Mouse (Mus musculus) thymus, postnatal 14 days (tissue): Measurements from ENCODE around the gene Ttn.

Source experiments
- DNase-seq: peaks from one replicate; pipeline ENCODE4 v3.0.0; 2021

Ttn gene

DNA sequence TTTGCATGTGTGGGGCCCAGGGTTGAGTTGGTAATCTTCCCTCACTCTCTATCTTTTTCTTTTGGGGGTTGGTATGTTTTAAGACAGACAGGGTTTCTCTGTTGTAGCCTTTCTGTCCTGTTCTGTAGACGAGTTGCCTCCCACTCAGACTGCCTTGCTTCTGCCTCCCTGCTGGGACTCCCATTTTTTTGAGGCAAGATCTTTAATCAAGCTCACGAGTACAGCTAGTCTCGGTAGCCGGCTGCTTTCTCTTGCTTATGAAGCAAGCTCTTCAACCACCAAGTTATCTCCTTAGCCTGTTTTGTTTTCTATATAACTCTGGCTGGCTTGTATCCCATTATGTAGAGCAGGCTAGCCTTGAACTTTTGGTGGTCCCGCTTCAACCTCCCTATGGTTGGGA lies 288.6 kb downstream of the Ttn start:
- no peak for DNase-seq

DNA sequence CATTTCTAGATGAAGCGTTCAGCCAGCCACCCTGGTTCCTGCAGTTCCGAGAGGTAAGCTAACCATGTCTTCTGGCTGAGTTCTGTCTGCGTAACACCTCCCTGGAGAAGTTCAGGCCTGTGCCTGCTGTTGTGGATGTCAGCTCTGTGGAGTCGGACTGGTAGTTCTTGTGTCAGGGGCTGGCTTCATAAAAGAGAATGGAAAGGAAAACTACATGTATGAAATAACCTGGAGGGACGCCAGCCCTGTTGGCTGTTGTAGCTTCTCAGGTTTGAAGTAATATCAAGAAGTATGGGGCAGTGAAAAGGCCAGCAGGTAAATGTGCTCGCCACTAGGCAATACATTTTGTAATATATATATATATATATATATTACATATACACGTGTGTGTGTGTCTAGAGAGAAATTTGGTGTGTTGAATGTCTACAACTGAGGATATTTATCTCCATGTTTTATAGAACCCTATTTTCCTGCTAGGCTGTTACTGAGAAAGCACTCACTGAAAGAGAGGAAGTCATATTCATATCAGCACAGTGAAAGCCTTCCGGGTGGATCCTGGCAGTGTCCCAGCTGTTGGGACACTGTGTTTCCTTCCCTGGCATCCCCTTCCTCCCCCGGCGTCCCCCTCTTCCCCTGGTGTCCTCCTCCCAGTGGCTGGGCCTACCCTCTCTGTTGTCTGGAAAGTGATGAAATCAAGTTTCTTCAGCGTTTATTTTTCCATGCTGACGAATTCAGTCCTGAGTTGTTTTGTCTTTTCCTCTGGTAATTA lies 291.7 kb downstream of the Ttn start:
- DNase-seq, result no peak

DNA sequence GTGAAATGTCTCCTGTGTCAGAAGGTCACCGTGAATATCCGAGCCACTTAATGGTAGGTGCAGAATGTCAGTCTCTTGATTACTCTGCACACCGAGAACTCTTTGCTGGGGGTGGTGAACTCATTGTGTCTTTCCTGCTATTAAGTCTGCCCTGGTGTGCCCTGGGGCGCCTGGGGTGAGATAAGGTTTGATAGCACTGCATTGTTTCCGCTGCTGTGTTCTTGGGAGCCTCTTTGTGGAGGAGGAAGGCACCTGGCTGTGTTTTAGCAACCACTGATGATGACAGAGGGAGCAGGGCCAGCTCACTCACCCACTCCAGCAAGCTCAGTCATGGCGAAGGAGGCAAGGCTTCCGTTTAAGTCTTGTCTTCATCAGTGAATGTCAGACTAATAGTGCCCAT lies 294.2 kb downstream of the Ttn start:
- DNase-seq, result no peak

DNA sequence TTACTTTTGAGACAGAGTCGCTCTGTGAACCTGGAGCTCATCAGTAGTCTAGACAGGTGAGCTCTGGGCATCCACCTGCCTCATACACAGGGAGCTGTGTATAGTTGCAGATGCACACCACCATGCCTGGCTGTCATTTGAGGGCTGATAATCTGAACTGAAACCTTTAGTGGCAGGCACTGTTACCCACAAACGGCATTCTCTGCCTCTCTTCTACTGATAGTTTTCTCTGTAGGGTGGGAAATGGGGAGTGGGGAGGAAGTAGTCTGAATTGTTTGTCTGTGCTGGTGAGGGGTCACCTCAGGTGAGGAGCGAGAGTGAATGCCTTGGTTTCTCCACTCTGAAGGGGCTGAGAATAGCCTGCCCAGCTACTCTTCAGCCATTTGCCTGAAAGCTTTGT lies 294.7 kb downstream of the Ttn start:
- no peak for DNase-seq

DNA sequence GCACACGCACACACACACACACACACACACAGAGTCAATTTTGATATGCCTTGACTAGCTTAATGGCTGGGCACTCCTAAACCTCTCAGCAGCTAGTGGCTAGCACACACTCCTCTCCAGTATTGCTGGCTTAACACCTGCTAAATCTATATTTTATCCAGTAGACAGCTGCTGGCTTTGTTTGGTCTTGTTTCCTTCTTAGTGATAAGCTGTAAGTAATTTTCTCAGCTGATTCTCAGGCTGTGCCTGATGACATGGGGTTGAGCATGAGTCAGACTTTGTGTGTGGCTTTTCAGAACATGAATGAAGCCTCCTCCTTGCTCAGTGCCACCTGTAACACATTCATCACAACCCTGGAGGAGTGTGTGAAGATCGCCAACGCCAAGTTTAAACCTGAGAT lies 295.4 kb downstream of the Ttn start:
- DNase-seq, result no peak

DNA sequence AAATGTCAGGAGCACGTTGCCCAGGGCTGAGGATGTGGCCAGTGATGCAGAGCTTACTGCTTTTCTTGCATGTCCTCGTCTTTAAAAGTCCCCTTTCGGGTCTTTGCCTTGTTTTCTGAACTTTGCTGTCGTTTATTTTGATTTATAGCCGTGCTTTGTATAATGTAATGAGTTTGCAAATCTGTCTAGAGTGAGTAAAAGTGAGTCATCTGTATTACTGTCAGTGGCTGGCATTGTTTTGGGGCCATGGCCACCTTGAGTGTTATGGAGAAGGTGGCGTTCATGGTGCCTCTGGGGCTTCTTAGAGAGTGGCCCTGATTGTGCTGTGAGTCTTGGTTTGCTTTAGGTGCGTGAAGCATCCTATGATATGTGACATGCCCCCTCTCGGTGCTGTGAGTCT lies 300.0 kb downstream of the Ttn start:
- DNase-seq, result no peak

DNA sequence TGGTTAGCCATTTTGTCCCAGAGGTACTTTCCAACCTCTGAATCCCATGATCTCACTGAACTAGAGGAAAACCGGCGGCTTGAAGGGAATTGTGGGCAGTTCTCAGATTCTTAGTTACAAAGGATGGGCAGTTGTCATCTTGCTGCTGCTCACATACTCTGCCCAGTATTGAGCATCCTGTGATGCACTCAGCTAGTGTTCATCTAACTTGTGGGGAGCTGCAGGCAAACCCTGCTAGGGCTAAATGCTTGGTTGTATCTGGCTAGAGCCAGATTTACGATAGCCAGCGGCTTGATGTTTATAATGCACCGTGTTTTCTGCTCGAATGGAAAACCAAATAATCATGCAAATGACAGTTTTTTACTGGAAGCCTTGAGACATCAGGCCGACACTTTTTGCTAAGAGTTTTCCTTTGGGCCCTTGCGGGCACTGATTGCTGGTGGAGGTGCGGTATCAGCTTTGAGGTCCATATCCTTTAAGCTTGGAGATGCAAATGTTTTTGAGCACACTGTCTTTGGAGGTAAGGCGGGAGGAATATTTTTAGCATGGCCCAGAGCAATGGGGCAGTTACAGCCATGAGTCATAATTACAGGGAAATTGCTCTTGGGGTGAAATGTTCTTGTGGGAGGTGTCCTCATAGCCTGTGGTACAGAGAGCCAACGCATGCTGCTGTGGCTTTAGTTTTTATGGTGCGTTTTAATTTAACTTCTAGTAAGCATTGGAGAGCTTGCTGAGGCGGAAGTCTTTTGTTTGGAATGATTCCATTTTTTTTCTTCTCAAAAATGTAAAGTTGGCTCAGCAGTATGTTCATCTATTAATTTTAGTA lies 305.7 kb downstream of the Ttn start:
- DNase-seq, result no peak

DNA sequence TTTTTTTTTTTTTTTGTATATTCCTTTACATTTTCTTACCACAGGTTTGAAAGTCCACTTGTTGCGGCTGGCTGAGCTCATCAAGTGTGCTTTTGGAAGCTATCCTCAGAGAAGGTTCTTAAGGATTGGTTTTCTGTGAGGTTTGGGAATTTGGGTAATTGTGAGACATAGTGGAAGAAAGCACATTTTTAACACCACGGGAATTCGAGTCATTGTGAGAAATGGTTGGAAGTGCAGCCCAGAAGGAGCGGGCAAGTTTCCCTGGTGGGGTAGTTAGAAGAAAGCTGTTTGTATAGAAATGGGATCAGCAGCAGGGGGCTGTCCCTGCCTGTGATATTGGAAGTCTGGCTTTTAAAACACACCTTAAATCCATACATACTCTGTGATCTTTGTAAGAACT lies 306.4 kb downstream of the Ttn start:
- DNase-seq, result no peak

DNA sequence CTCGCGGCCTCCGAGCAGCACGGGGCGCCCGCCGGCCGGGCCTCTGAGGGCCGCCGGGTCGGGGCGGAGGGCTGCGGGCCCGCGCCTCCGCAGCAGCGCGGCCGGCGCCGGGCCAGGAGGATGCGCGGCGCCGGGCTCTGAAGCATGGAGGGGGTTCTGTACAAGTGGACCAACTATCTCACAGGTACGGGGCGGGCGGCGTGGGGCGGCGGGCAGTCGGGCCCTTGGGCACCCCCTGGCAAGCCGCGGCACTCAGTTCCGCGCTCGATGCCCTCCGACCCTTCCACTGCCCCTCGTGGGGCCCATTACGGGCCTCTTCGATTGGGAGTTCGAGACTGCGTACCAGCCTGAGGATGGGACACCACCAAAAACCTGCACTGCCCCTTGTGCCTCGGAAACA lies 306.9 kb downstream of the Ttn start:
- DNase-seq, result peak; percentile 42

DNA sequence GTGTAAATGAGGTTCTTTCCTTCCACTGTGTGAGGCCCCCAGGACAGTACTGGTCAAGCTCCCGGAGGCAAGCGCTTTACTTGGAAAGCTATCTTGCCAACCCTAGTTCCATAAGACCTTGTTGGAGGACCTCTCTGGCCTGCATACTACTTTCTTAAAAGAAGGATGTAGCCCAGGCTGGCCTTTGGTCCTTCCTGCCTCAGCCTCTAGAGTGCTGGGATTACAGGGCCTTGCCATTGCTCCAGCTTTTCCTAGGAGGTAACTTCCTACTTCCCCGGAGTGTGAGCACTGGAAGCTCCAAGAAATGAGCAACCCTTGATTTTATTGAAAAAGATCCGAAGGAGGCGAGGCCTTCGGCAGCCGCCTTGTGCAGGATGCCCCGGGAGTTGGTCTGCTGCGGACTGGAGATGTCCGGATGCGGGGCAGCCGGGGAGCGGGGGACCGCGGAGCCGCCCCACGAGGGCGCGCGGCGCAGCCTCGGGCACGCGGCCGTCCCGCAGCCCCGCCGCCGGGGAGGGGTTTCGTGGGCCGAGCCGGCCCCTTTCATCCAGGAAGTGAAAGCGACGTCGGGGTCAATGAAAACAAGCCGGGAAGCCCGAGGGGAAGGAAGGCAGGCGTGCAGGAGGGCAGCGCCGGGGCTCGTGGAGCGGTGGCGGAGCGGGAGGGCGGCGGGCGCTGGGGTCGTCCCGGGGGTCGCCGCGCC lies 307.5 kb downstream of the Ttn start, which contains the start of gene Plekha3:
Gene Plekha3, plus strand, starts transcription at position 557 of the 703 bp plus-strand sequence.
- DNase-seq, result peak; percentile 83

DNA sequence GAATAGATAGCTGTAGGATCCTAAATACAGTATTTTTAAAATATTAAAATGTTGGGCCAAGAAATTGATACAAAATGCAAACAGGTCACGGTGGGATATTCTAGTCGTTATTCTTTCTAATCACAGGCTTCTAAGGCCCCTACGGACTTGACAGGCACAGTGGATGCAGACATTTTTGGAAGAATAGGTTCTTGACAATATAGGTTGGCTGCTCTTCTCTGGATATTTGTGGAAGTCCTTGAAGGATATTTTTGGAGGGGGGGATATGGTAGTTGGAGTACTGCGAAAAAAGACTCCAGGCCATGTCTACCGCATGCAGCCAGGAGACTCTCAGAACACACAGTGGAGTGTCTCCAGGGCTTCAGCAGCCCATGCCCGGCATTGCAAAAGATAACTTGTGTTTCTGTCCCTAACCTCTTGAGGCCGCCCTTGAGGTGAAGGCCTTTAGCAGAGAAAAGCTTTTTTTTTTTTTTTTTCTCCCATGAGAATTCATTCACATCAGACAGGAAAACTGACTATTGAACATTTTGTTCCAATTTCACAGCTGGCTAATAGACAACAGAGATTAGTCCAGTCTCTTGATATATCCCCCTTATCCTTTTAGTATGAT lies 308.8 kb downstream of the Ttn start:
- peak; percentile 79 for DNase-seq

DNA sequence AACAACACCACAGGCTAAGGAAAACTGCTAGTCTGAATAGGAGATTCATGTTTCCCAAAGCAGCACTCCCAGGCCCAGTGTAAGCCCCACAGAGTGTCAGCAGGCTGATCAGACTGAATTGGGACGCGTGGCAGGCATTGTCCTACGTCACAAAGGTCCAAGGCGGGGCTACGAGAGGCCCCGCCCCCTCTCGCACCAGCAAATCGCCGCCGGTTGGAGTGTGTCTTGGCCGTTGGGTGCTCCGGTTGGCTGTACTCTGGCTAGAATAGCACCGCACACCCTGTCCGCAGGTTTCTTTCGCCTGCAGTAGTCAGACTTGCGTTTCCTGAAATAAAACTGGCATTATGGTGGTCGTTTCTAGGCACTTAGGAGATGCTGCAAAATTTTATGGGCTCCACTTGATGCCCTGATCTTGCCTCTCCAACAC lies 309.4 kb downstream of the Ttn start, which contains the start of gene Fkbp7:
Gene Fkbp7, minus strand, starts transcription at position 151 of the 427 bp plus-strand sequence.
- peak; percentile 91 for DNase-seq

DNA sequence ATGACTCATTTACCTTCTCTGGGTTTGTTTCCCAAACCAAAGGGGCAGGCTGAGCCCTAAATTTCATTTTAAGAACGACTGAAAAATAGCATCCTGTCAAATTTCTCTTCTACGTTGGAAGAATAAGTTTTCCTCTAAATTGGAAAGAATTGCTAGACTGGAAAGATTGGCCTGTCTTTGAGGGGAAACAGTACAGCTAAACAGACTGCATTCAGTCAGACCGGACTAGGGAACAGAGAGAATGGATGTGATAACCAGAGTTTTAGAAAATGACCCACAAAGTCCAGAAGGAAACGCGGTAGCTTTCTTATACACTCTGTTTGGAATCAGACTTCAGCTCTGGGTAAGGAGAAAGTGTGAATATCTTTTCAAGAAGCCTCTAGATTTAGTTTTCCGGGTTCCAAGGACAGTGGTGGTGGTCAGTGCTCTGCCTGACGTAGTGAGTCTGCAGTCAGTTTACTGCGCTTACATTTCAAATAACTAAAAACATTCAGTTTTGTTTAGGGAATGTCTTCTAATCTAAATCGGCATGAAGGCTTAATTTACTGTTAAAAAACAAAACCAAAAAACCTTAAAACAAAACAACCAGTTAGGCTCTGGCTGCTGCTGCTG lies 310.1 kb downstream of the Ttn start:
- DNase-seq, result no peak

DNA sequence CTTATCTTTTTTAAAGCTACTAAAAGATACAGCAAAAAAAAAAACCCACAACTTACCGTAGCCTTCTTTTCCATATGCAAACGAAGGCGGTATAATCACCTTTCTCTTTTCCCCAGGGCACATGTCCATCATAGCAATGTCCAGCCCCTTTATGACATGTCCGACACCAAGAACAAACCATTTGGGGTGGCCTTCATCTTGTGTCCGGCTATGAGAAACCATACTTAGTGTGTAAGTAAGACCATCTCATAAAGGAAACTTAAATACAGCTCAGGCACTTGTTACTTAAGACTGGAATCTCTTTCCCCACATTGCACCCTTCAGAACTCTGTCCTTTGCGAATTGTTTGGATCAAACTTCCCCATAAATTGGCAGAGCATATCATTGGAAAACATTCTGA lies 310.7 kb downstream of the Ttn start:
- DNase-seq, result no peak

DNA sequence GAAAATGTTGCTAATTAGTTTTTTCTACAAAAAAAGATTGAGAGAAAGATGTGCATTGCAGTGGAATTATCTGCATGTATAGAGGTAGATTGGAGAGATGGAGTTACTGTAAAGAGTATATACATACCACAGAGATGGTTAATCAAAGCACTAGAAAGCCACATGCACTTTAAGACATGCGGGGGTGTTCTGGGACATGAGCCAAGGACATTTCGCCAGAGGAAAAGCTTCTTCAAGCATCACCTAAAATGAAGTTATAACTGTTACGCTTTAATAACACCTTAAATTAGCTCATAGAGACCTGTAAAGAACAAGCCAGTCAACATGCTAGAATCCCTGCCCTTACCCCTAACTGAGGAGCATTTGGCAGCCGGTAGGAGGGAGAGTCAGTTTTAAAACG lies 315.1 kb downstream of the Ttn start:
- DNase-seq, result no peak

DNA sequence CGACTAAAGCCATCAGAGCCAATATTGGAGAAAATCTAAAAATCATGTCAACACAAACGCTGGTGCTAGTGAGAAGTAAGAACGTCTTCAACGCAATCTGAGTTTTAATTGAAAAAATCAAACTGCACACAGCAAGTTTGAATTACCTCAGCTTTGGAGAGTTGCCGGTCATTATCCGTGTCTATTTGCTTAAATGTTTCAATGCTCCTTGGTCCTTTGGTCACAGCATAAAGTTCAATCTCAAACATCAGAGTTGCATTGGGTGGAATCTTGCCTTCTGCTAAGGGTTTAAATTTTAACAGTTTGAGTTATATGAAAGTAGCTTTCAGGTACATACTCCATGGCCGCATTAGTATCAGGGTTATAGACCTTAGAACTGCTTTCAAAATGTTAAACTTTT lies 316.8 kb downstream of the Ttn start:
- DNase-seq, result no peak

DNA sequence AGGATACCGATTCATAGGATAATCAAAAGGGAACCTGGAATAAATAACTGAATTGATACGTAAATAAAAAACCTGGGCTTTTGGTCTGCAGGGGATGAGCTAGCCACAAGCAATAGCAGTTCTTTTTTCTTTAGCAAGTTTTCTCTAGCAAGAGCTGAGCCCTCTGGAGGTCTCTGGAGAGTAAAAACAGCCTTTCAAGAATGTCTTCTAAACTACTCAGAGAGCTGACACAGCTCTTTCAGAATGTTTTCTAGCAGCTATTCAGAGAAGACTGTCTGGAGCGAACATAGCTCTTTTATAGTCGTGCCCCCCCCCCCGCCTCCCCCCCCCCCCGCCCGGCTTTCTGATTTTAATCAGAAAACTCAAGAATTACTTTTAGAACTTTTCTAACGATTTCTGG lies 322.9 kb downstream of the Ttn start:
- DNase-seq, result no peak

DNA sequence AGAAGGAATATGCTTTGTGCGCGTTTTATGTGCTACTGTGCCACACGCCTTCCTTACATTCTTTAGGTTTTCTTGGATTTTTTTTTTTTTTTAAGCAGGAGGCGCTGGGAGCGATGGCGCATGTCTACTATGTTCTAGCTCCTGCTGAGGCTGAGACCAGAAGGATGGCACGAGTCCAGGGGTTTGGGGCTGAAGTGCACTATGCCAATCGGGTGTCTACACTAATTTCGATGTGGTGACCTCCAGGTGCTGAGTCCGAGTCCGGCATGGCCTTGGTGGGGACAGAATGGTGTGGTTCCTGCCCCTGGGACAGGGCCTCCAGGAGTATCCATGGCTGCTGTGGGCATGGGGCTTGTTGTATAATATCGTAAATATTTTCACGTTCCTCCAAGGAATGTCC lies 323.8 kb downstream of the Ttn start:
- no peak for DNase-seq

DNA sequence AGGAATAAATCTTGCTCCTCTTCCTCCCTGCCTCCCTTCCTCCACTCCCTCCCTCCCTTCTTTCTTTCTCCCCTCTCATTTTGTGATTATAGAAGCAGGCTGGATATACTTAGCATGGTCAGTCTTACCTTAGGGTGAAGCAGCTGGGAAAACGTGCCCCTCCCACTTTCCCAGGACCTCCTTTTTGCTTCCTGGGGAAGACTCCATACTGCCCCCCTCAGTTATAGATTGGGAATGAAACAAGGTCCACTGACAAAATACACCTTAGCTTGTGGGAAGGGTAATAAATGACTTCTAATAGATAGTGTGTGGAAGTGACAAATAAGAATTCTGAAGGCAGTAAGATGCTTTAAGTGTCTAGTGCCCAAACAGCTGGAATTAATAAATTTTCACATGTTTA lies 326.4 kb downstream of the Ttn start:
- no peak for DNase-seq

DNA sequence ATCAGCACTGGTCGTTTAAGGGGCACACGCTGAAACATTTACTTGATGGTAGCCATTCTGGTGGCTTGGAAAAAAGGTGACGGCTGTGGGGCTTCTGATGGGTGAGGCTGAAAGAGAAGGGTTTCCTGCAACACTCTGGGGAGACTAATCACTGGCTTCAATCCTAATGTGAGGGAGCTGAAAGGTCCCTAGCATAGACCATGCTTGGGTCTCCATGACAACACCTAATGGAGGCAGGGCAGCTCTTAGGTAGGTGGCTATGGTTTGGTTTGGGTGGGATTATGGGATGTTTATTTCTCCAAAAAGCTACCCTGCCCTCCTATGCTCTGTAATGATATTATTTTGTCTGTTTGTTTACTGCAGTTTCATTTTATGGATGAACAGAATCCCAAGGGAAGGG lies 326.9 kb downstream of the Ttn start:
- no peak for DNase-seq

DNA sequence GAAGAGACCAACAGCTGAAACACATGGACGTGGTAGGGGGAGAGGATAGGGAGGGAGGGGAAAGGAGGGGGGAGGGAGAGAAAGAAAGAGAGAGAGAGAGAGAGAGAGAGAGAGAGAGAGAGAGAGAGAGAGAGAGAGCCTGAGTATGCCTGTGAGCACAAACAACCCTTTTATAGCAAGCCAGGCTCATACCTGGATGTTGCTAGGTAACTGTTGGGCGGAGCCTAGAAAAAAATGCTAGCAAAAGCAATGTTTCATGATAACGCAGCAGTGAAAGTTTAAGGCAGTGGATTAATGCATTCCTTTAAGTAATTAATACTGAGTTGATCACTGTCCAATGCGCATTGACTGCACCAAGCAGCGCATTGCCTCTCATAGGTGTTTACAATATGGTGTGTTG lies 327.7 kb downstream of the Ttn start:
- no peak for DNase-seq
